Mouse (Mus musculus) MN1 (cell line): ENCODE results near the gene Telo2.
"Not testable (repeated sequence)": the region's sequence is repeated elsewhere in the genome, so short reads cannot be mapped to it uniquely, and the experiment has no call there.

Experiments
- DNase-seq: peaks from one replicate; pipeline ENCODE4 v3.0.0-alpha.2; 2016; ENCODE audit warnings: low spot score

Telo2 gene

GRCm38 (mm10) chr17:25115664-25116432, at the start of gene Telo2:
Gene Telo2 (minus strand): TSS chr17:25115967.
- peak; percentile 95 for DNase-seq

- DNase-seq: no peak
Measured at GRCm38 (mm10) chr17:25164770-25165169, 49.0 kb upstream of the Telo2 start.

GRCm38 (mm10) chr17:25163387-25163786, 47.6 kb upstream of the Telo2 start:
- DNase-seq: no peak

- no peak for DNase-seq
Measured at GRCm38 (mm10) chr17:25162161-25162560, 46.4 kb upstream of the Telo2 start, which contains the start of gene Ccdc154. Gene Ccdc154 (plus strand): TSS chr17:25162461.

- DNase-seq: no peak
Measured at GRCm38 (mm10) chr17:25139960-25140359, 24.2 kb upstream of the Telo2 start.

- no peak for DNase-seq
Measured at GRCm38 (mm10) chr17:25138803-25139202, 23.0 kb upstream of the Telo2 start.

- no peak for DNase-seq
Measured at GRCm38 (mm10) chr17:25135622-25136021, 19.9 kb upstream of the Telo2 start.

- DNase-seq: peak; percentile 96
Measured at GRCm38 (mm10) chr17:25133275-25133698, 17.5 kb upstream of the Telo2 start, which contains the start of gene Clcn7. Gene Clcn7 (plus strand): TSS chr17:25133391.

GRCm38 (mm10) chr17:25130060-25130459, 14.3 kb upstream of the Telo2 start:
- DNase-seq: no peak

- DNase-seq: no peak
Measured at GRCm38 (mm10) chr17:25127681-25128080, 11.9 kb upstream of the Telo2 start.

- DNase-seq: peak; percentile 40
Measured at GRCm38 (mm10) chr17:25127079-25127478, 11.3 kb upstream of the Telo2 start.

GRCm38 (mm10) chr17:25125442-25126060, 9.8 kb upstream of the Telo2 start:
- not testable (repeated sequence) for DNase-seq

GRCm38 (mm10) chr17:25123979-25124378, 8.2 kb upstream of the Telo2 start:
- no peak for DNase-seq

- DNase-seq: peak; percentile 35
Measured at GRCm38 (mm10) chr17:25120406-25120805, 4.6 kb upstream of the Telo2 start, which contains the start of gene Ptx4. Gene Ptx4 (plus strand): TSS chr17:25120760.

GRCm38 (mm10) chr17:25117263-25117662, 1.5 kb upstream of the Telo2 start:
- DNase-seq: peak; percentile 52

GRCm38 (mm10) chr17:25114908-25115645, 690 bp downstream of the Telo2 start:
- DNase-seq: peak; percentile 37

- DNase-seq: no peak
Measured at GRCm38 (mm10) chr17:25112423-25112810, 3.4 kb downstream of the Telo2 start.

GRCm38 (mm10) chr17:25111739-25112422, 3.9 kb downstream of the Telo2 start:
- DNase-seq: peak; percentile 53

- DNase-seq: no peak
Measured at GRCm38 (mm10) chr17:25111220-25111619, 4.5 kb downstream of the Telo2 start.

GRCm38 (mm10) chr17:25110590-25110989, 5.2 kb downstream of the Telo2 start:
- DNase-seq: no peak

GRCm38 (mm10) chr17:25109578-25109977, 6.2 kb downstream of the Telo2 start:
- peak; percentile 82 for DNase-seq

- DNase-seq: no peak
Measured at GRCm38 (mm10) chr17:25107786-25108185, 8.0 kb downstream of the Telo2 start.
